15 mouse cellular contexts compared by ENCODE assay signal in the genomic region with DNA sequence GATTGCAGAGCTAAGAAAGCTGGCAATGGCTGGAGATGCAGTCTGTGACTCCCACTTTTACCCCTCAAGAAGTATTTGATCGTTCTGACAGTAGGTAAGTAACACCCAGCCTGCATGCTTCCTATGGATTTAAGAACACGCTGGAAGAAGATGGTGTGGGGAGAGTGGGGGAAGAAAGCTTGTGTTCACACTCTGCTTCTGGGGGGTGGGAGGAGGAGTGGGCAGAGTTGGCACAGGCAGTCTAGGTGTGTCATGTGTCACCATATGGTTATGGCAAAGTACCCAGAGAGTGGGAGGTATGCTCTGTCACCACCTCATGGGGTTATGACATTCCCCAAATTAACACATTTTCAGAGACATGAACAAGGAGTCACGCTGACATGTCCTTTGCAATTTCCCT.
DNase-seq lines count a peak whose midpoint lies in the region; ATAC-seq lines count a peak whose summit lies in the region.
"Had no signal": no experiment of that assay in that cellular context is flagged by ENCODE, and none has a peak within 500 bp of the region (broad histone marks: within the 10 kb centered on the region; RNA-seq: fewer than 3 reads in every experiment).

No protein-coding gene starts in this region.

- DNase-seq in frontal cortex, postnatal 10 days (ENCODE audit: low spot score in 2 of 2), result no peak
- peak; percentile 44 to 48 for DNase-seq in left cerebral cortex, adult 18-20 months (ENCODE audit: low spot score in 2 of 2)
- DNase-seq in left cerebral cortex, postnatal 4 days, result no peak
- peak; percentile 6 for DNase-seq in neural tube, embryonic 10.5 days (ENCODE audit: extremely low spot score, low spot score)
- DNase-seq in right cerebral cortex, postnatal 36 days (ENCODE audit: low spot score in 2 of 2), result peak; percentile 29 to 32
- DNase-seq in gastrocnemius, postnatal 14 days, result no peak
- DNase-seq: adrenal gland, adult 8-10 months; cerebellum, adult 18-20 months; forebrain, postnatal 0 days; kidney, adult 9 months; kidney, postnatal 36 days had no signal

- H3K9ac ChIP-seq in neural tube, embryonic 15.5 days (replicated peaks), result no peak overlapping the region
- H3K9ac ChIP-seq: forebrain, postnatal 0 days; limb, embryonic 13.5 days; midbrain, embryonic 15.5 days had no signal

- no peaks in the 10 kb centered on the region for H3K9me3 ChIP-seq in neural tube, embryonic 15.5 days (replicated peaks)
- H3K9me3 ChIP-seq: limb, embryonic 13.5 days; midbrain, embryonic 15.5 days had no signal

- no peaks in the 10 kb centered on the region for H3K27me3 ChIP-seq in neural tube, embryonic 15.5 days (replicated peaks)
- H3K27me3 ChIP-seq: limb, embryonic 13.5 days; midbrain, embryonic 15.5 days had no signal

- intact Hi-C loops in left cerebral cortex, postnatal 4 days (cut with DNase I), result no loop called here
- intact Hi-C loops in gastrocnemius, postnatal 14 days (cut with DNase I; ENCODE audit: low total_unique reads), result no loop called here

- no peak overlapping the region for H3K4me3 ChIP-seq in neural tube, embryonic 15.5 days (replicated peaks)
- H3K4me3 ChIP-seq: limb, embryonic 13.5 days; midbrain, embryonic 15.5 days had no signal

- WGBS in neural tube, embryonic 15.5 days, result 86% methylated on average over 3 of the region's 3 CpGs

- 0 out of 2 replicates have a peak, but pooled peaks cover 3% of the 10 kb centered on the region for H3K4me1 ChIP-seq in neural tube, embryonic 15.5 days
- H3K4me1 ChIP-seq: limb, embryonic 13.5 days; midbrain, embryonic 15.5 days had no signal

- no peak overlapping the region for H3K27ac ChIP-seq in neural tube, embryonic 15.5 days (replicated peaks)
- H3K27ac ChIP-seq: limb, embryonic 13.5 days; midbrain, embryonic 15.5 days had no signal

- H3K36me3 ChIP-seq in neural tube, embryonic 15.5 days, result no peaks in the 10 kb centered on the region
- H3K36me3 ChIP-seq: limb, embryonic 13.5 days; midbrain, embryonic 15.5 days had no signal

- H3K4me2 ChIP-seq in neural tube, embryonic 15.5 days, result no peak overlapping the region
- H3K4me2 ChIP-seq: limb, embryonic 13.5 days; midbrain, embryonic 15.5 days had no signal

- peak; percentile 80 for ATAC-seq in frontal cortex, adult (ENCODE audit: low TSS enrichment)
- no peak for ATAC-seq in neural tube, embryonic 15.5 days (ENCODE audit: low FRiP score)
- ATAC-seq: forebrain, postnatal 0 days; midbrain, embryonic 15.5 days had no signal

Comparison
In these comparisons a context has a peak if more than half of its experiments do, and no peak if none do; other contexts are left out.
1. DNase-seq: peak in left cerebral cortex, adult 18-20 months (2 of 2), neural tube, embryonic 10.5 days (single experiment) and right cerebral cortex, postnatal 36 days (2 of 2); none in frontal cortex, postnatal 10 days (0 of 2), left cerebral cortex, postnatal 4 days (single experiment) and gastrocnemius, postnatal 14 days (single experiment).